Mouse (Mus musculus) kidney, postnatal 14 days (tissue): ENCODE measurements around the gene Npas3.

Experiments used
- DNase-seq: peaks from one replicate; pipeline ENCODE4 v3.0.0; 2022; ENCODE audit warnings: mixed read lengths

The Npas3 gene

DNA sequence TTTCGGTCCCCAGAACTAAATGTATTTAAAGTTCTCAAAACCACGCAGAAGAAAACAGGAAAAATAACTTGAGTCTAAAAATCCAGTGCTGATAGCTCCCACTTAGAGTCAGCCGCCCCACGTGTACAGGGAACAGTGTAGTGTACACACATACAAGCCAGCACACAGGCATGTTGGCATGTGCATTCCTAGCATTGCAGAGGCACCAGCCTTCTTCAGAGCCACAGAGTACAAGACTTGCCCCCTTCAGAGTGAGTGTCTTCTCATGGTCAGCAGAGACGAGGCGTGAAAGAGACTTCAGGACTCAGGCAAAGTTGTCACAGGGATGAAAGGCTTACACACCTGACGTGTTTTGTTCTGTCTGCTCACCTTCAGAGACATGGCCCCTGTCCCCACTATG, 565.8 kb downstream of the Npas3 start:
- DNase-seq: no peak

DNA sequence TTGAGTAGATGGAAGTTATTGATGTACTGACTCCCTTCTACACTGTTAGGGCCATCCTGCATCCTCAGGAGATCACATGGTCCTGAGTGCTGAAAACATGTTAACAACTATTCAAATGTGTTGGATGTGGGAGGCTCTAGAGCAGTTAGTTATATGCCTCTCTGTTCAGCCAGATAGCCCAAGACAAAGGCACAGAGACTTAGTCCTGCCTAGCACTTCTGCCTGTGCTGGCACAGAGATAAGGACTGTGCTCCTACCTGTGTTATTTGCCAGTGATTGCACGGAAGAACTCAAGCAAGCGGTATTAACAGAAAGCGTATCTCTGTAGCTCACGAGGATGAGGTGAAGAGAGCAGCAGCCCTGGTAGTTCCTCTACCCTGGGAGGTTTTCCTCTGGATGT, 571.5 kb downstream of the Npas3 start:
- no peak for DNase-seq

DNA sequence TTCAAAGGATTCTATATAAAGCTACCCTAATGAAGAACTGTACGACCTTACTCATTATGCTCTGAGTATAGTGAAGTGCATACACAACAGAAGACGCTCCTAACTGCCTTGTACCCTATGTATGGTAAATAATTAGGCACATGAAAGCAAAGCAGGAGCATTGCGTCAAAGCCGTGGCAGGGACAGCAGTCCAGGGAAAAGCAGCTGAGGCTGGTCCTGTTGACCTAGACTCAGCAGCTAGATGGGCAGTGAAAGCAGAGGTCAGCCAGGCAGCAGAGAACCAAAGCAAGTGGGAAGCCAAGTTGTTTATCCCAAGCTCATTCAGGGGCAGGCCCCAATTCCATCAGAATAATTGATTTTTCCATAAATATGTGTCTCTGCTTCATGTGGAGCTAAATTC, 574.4 kb downstream of the Npas3 start:
- DNase-seq: no peak

DNA sequence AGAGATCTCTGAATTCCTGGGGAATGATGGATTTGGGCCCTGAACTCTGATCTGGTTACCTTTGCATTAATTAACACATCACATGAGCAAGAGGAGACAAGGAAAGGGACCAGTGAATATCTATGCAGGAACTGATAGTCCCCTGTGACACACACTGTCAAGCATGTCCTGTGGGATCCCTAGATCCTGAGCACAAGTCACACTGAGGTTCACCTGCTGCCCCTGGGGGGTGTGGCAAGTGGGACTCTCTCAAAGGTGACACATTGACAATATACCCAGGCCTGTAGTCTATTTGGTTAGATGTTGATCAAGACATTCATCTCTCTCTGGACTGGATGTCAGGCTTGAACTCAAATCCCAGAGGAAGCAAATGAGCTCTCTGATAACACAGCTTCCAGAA, 576.8 kb downstream of the Npas3 start:
- no peak for DNase-seq

DNA sequence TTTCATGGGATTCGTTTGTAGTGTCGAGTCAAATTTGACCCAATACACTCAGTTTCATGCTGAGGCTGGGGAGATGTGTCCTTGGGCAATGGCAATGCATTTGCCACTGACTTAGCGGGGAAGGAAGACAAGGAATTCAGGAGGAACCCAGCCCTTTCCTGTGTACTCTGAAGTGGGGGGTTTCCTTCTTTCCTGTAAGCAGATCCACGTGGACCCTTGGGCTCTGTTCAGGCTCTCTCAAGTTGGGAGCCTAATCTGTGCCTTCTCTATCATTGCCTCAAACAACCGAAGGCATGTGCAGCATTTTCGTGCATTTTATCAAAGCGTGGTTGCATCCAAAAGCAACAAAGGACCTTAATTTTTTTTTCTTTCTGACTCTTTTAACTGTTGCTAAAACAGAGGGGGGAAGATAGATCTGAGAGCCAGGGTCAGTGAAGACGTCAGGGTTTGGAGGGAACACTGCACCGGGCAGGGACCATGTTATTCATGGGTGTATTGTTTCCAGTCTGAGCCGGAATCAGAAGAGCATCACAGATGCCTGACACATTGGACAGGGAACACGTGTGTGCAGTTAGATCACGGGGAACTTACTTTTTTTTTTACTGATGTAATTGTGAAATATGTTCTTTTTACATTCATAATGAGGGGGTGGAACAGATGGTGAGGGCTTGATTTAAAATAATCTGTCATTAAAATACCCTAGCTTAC, 577.6 kb downstream of the Npas3 start:
- no peak for DNase-seq

DNA sequence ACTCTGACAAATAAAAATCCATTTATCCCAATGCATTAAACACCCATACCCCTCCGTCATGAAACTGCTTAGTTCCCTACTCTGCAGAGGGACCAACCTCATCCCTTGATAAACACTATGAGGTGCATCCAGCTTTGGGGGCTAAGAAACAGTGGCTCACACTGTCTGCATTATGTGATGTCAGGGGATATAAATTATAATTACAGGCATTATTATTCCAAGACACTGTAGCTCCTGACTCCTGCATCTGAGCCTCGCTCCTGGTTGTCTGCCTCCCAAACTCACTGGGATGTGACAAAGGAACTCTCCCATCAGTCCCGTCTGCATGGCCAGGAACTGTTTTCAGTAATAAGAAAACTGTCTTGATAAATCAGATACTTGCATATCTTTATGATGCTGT, 578.3 kb downstream of the Npas3 start:
- no peak for DNase-seq

DNA sequence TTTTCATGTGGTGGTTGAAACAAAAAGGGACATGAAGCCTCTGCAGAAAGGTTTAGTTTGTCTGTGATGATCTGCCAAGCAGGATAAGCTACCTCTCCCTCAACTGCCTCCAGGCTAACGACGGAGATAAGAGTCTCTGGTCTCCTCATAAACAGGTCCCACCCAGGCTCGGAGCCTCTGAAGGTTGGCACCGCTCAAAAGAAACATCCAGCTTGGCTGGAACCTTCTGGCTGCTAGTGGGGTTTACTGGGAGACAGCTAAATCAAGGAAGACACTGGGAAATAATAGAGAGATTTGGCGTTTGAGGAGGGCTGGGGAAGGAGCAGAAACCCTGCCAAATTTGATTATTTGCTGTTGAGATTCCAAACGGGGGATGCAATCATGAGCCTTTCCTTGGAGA, 584.1 kb downstream of the Npas3 start:
- no peak for DNase-seq

DNA sequence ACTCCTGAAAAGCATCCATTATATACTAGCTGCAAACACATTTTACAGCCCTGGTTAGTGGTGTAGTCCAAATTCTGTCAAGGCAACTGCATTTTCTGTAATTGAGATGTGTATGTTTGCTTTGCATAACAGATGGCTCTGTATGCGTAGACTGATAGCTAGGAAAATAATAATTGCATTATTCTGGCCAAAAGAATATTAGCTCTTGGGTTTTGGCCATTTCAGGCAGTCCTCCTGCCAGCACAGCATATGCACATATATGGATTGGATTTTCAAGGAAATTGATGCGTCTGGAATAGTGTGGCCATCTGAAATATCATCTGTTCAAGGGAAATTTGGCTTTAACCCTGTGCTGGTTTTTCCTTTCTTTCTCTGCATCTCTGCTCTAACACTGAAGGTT, 584.9 kb downstream of the Npas3 start:
- DNase-seq: no peak

DNA sequence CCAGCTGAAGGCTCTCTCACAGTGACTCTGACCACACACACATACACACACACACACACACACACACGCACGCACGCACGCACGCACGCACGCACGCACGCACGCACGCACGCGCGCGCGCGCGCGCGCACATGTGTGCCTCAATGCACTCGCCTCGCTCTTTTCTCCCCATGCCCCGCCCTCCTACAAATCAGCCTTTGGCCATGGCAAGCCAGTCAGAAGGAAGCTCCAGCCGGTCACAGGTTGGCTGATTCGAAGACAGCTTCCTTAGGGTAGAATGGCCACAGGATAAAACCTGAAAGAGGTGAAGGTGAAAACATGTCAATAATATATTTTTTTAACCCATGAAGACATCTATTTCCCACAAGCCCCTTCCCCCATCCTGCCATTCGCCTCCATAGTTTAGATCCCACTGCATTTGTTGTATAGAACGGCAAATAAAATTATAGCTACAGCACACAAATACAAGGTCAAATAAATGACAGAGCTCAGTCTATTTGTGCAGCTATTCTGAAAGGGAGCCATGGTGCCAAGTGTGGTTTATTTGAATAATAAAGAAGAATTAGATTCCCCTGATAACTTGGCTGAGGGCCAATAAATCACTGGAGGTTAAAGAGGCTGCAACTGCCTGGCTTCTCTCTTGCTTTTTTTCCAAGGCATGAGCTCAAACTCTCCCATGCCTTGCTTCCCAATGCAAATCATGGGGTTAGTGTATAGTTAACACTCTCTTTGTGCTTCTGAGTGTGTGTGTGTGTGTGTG, 587.7 kb downstream of the Npas3 start:
- no peak for DNase-seq

DNA sequence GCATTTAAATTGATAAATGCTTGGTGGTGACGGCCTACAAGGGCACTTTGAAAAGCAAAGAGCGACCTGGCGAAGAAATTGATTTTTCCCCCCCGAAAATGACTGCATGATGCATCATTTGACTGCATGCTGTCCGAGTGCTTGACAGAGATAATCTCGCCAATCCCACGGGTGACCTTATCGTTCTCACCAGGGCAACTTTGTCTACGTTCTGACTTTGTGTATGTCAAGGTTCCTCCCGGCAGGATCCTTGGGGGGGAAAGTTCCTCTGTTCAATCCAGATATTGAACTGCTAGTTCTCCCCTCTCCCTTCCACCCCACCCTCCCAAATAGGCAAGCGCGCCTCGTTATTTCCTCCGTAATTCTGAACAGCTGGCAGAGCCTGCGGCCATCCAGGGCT, 588.9 kb downstream of the Npas3 start:
- no peak for DNase-seq

DNA sequence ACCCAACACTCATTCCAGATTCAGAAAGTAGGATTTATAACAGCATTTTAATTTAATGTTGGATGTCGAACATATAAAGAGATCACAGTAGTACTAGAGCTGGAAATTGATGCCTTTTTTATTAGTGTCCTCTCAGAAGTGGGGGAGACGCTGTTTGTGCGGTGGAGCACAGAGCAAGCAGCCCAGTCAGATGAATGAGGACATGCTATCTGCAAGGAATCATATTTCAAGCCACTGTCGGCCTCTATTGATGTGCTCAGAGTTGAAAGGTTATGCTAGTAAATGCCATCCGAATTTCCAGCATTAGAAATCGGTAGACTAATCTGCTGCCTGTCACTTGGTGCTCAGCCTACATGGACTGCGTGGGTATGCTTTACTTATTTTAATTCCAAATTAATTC, 590.1 kb downstream of the Npas3 start:
- DNase-seq: no peak

DNA sequence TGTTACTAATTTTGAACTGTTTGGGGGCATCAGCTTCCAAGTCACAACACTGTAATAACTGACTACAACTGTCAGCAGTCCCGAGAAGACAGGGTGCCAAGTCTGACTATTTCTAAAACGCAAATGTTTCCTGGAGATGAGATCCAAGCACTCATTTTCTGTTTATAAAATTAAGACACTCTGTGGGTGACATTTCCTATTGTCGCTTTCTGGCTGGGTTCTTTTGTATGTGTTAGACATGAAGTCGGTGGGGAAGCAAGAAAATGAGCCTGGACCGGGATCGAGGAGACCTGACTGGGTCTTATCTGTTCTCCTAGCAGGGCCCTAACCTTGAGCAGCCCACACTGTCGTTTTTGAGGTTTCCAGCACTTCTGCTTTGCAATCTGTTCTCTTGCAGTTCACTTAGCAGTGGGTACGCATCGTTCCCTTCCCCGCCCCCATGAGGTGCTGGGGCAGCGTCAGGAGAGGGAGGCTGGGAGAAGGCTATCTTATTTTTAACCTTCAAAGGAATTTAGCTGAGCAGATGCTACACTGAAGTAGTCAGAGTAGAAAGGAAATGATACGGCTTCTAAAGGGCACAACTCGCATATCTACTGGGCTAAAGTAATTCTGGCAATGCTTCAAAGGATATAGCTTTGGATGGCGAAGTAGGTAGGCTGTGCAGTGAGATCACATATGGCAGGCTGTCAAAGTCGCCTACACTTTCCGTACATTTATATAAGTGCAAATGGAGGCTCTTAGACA, 593.6 kb downstream of the Npas3 start:
- DNase-seq: no peak

DNA sequence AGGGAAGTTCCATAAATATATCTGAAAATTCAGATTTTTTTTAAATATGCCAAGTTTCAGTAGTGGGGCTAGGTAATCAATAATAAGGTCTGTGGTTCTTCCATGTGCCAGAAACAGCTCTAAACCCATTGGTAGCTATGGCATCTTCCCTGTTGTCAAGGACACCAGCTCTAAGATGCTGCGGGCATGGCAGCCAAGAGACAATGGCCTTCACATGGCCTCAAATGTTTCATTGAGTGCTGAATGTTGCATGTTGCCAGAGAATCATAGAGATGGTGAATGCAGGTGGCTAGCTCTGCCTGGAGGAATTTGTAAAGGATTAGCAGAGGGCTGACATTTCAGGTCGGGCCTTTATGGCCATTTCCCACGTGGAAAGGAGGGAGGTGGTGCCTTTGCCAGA, 595.1 kb downstream of the Npas3 start:
- DNase-seq: no peak

DNA sequence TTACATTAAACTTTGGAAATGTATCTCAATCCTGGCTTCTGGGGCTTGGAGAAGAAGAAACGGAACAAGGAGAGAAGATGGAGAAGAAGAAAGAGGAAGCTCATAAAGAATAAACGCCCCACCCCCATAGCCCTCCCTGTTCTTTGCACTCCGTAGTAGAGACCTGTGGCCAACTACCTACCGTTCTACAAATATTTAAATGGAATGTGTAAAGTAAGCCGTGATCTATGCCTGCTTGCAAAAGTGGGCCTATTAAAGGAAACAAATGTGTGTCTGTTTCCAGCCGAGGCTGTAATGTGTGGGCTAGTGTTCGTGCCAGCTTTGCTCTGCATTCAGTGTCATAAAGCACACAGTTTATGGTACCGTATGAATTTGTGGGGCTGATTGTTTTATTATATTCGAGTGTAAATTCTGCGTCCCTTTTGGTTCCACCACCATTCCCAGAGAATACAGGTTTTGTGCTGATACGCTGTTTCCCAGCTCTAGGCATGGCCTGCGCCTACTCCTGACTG, 597.7 kb downstream of the Npas3 start:
- no peak for DNase-seq

DNA sequence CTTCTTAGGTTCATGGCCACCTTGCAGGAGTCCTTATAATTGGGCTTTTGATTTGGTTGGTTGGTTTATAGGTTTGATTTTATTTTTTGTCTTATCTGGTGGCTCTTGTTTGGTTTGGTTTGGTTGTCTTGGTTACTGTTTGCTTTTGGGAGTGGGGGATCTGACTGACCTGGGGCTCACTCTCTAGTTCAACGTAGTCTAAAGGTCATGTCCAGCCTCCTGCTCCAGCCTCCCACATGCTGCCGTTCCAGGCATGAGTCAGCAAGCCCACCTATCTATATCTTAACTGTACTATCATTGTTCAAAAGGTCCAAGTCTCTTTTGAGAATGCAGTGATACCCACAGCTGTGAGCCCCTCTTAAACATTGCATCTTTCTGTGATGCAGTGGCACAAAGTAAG, 600.8 kb downstream of the Npas3 start:
- DNase-seq: no peak

DNA sequence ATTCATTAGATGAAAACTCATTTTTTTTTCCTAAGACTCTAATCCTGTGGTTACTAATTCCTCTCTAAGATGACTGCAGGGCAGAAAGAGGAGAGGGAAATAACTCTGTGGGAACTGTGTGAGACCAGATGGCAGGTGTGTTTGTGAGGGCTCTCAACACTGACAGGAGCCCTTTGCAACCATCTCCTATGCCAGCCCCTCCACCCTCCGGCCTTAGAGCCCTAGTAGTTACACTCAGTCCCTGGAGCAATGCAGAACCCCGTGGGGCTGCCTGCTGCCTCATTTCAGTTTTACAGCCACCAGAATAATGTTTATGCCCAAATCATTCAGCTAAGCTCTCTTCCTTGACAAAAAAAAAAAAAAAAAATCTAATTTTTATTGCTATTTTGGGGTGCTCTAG, 604.0 kb downstream of the Npas3 start:
- DNase-seq: no peak

DNA sequence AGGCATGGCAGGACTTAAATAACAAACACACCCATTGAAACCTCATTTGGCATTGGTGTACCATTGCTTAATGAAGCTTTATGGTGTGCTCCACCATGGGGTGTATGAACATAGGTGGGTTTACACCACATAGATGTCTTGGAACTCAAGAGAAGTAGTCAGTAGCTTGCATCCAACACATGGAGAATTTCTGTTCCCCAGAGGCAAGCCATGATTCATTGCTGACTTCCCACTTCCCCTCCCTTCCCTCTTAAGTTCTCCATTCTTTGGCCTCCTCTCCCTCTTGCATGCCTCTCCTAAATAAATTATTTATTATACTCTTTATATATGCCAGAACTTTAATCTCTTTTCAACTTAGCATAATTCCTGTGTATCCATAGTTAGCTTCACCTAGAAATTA, 611.7 kb downstream of the Npas3 start:
- DNase-seq: no peak

DNA sequence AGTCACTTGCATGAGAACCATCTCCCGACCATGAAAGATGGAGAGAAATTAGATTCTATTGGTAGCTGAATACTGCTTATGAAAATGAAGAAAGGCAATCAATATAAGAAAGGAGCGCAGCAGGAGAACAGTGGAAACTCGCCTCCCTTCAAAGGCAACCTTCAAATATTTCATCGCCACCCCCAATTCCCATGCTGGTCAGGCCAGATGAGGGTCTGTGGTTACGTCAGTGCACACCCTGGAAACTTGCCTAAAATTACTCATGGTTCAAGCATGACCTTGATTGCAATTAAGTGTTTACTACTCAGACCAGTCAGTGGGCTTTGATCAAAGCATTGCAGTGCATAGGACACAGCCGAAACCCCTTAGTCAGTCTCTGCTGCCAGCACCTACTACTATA, 613.8 kb downstream of the Npas3 start:
- no peak for DNase-seq

DNA sequence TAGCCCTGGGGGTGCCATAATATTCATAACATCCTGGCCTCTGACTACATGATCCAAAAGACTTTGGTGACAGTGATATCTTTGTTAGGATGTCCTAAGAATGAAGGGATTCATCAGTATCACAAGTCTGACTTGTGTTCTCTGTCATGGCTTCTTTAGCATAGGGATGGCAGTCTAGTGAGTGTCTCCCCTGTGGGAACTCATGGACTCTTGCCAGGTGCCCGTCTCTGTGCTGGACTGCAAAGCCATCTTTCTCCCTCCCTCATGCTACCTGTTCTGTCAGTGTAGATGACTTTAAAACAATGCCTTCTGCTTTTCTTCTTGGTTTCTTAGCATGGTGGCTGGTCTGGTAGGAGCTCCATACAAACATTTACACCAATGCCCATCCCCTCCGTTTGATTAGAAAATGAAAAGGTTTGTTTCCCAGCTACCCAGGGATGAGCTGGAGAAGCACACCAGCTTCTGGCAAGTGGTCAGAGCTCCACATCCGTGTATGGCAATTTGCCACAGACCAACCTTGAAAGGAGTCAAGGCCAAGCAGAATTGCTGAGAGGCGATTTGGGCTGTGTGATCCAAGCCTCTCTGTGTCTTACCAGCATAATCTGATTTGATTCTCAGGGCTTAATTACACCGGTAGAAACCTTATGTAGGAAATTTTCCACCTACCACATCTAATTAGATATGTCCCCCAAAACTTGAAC, 616.1 kb downstream of the Npas3 start:
- DNase-seq: no peak

DNA sequence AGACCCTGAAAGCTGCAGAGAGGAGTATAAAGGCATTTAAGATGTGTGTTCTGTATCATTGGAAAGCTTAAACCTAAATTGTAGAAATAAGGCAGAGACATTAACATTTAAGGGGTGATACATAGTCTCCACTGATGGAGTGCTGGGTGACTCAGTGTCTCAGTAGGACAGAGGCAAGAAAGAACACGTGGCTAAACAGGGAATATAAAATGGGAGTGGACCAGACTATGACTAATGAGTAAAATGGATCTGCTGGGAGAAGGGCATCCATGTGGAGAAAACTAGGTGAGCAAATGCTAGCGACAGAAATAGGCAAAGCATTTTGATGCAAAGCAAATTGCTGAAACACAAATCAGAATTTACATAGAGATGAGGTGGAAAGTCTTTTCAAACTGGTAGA, 617.2 kb downstream of the Npas3 start:
- no peak for DNase-seq

DNA sequence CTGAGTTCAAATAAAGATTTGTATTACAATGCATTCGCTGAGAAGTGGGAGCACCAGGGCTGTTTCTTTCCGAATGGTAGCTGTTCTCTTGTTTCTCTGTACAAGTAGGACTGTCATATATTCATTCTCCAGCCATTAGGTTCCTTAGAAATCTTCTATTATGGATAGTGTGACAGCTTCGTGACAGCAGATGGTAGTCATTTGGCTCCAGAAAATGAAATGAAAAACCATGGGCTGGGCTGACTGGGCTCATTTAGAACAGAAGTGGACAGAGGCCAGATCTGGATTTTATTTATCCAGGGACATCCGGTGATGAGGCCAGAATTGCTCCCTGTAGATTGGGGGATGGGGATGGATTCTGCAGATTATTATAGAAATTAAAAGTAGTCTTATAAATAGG, 621.5 kb downstream of the Npas3 start:
- no peak for DNase-seq

DNA sequence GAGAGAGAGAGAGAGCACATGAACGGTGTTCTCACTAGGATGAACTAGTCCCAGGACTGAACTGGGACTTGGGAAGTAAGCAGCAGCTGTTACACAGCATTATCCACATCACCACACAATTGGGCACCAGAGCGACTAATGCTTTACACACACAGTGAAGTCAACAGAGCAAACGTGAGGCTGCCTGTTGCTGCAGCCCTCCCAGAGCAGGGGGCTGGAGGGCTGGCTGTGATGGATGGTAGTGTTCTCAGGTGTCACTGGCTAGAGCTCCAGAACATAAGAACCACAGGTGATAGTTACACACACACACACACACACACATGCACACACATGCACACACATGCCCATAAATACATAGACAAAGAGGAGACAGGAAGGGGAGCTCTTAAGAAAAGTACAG, 626.7 kb downstream of the Npas3 start:
- no peak for DNase-seq

DNA sequence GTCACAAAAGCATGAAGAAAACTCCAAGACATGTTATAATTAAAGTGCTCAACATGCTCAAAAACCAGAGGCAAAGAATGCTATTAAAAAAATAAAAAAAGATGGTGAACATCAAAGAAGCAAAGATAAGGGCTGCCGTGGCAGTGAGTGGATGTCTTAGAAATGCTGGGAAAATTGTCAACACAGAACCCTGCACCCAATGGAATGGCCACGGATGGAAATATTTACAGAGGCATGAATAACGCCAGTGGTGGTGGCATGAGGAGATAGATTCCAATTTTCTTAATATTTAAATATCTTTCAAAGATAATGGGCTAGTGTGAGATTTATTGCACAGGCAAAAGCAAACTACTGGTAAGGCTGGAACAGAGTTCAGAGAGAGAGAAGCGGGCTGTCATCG, 628.2 kb downstream of the Npas3 start:
- DNase-seq: no peak
